Mouse (Mus musculus): ENCODE measurements at regions not wholly inside any gene's neighbourhood (a gene's known extent, or its start where the extent isn't known, plus 50 kb on each side); places are given as distances from the start of the nearest gene placed in this dataset.

DNA sequence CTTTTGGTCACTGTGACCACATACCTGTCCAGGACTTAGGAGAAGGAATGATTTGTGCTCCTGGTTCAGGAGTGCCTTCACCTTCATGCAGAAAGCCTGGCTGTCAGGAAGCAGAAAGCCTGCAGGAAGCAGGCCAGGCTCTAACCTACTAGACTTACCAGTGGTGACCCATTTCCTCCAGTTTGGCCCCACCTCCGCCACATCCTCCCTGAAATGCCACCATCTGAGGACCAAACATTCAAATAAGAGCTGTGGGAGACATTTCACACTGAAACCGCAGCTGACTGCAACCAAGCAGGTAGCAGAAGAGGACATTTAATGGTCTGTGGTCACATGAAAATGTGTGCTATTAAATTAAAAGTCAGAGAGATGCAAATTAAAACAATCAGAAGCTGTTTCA lies 50.3 kb upstream of the Armc2 start:
- DNase-seq (ENCODE audit: low spot score in 2 of 2), result no peak
